Mouse (Mus musculus): ENCODE measurements around the gene Itih4. TPM values are rescaled to one million over a fixed set of nuclear protein-coding genes. Genes with fewer than 3 reads are reported as not detected.

The Itih4 gene
- polyA plus RNA-seq, 1 experiment from 2014 or later, result not detected

Other genes with a start within 250 kb of the Itih4 start
- 14.8 and 15.3 TPM in 2 replicates for gene Rft1, start 232.1 kb upstream of the Itih4 start, polyA plus RNA-seq (2016; fragmentation: Nextera tagmentation; extraction: Ambion mirVana)
- 22.4 and 22.6 TPM in 2 replicates for gene Sfmbt1, start 171.6 kb upstream of the Itih4 start, polyA plus RNA-seq (2016; fragmentation: Nextera tagmentation; extraction: Ambion mirVana)
- gene Tmem110, start 60.9 kb upstream of the Itih4 start, polyA plus RNA-seq (2016; fragmentation: Nextera tagmentation; extraction: Ambion mirVana), result 20.3 and 24.4 TPM in 2 replicates
- 0.19 and 0.46 TPM in 2 replicates for gene Mustn1, start 7.3 kb upstream of the Itih4 start, polyA plus RNA-seq (2016; fragmentation: Nextera tagmentation; extraction: Ambion mirVana)
- 0.53 and 0.59 TPM in 2 replicates for gene Itih3, start 37.3 kb downstream of the Itih4 start, polyA plus RNA-seq (2016; fragmentation: Nextera tagmentation; extraction: Ambion mirVana)
- gene Itih1, start 56.8 kb downstream of the Itih4 start, polyA plus RNA-seq (2016; fragmentation: Nextera tagmentation; extraction: Ambion mirVana), result not detected in 2 replicates
- gene Nek4, start 64.9 kb downstream of the Itih4 start, polyA plus RNA-seq (2016; fragmentation: Nextera tagmentation; extraction: Ambion mirVana), result 22.7 and 24.7 TPM in 2 replicates
- 52.4 and 53.8 TPM in 2 replicates for gene Glt8d1, start 114.9 kb downstream of the Itih4 start, polyA plus RNA-seq (2016; fragmentation: Nextera tagmentation; extraction: Ambion mirVana)
- 274 and 277 TPM in 2 replicates for gene Spcs1, start 115.2 kb downstream of the Itih4 start, polyA plus RNA-seq (2016; fragmentation: Nextera tagmentation; extraction: Ambion mirVana)
- gene Pbrm1, start 132.7 kb downstream of the Itih4 start, polyA plus RNA-seq (2016; fragmentation: Nextera tagmentation; extraction: Ambion mirVana), result 158 and 170 TPM in 2 replicates
- 94.0 and 121 TPM in 2 replicates for gene Gnl3, start 132.7 kb downstream of the Itih4 start, polyA plus RNA-seq (2016; fragmentation: Nextera tagmentation; extraction: Ambion mirVana)
- gene Smim4, start 242.5 kb downstream of the Itih4 start, polyA plus RNA-seq (2016; fragmentation: Nextera tagmentation; extraction: Ambion mirVana), result 63.1 and 64.3 TPM in 2 replicates
- gene Nt5dc2, start 244.6 kb downstream of the Itih4 start, polyA plus RNA-seq (2016; fragmentation: Nextera tagmentation; extraction: Ambion mirVana), result 543 and 572 TPM in 2 replicates

All from midbrain, embryonic 10.5 days (tissue).